Mouse (Mus musculus) NIH3T3 (cell line): ENCODE data around the gene Phc1.
"Not testable (repeated sequence)": the region's sequence is repeated elsewhere in the genome, so short reads cannot be mapped to it uniquely, and the experiment has no call there.

ENCODE experiments used
- DNase-seq: peaks from one replicate; pipeline ENCODE4 v3.0.0-alpha.2; 2012; ENCODE audit warnings: low read depth

Gene Phc1

DNA sequence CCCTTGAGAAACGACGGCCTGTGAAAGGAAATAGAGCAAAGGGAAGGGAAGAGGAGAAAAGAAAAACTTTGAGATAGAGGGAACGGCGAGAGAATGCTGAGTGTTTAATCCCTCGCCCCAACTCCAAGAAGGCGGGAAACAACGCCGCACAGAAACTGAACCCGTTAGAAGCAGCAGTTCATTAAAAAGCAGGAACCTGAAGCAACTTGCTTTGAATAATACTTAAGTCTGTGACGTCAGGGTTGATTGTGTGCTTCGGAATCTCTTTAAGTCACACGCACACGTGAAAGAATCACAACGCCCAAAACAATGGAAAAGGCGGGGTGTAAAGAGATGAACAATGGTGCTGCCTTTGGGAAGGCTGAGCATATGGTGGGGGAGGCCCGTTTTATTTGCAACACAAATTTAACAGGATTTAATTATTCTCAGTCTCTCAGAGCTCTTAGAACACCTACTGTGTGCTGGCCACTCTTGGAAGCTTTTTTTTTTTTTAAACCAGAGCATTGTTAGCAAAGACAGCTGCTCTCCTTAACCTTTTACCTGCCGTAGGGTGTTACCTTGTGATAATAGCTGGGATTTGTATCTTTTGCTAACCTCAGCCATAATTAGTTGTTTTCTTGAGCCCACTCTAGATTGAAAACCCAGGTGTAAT lies at the start of gene Phc1:
TSS of gene Phc1 (minus strand) at position 213 of the 652 bp plus-strand sequence.
- DNase-seq = peak; percentile 65

DNA sequence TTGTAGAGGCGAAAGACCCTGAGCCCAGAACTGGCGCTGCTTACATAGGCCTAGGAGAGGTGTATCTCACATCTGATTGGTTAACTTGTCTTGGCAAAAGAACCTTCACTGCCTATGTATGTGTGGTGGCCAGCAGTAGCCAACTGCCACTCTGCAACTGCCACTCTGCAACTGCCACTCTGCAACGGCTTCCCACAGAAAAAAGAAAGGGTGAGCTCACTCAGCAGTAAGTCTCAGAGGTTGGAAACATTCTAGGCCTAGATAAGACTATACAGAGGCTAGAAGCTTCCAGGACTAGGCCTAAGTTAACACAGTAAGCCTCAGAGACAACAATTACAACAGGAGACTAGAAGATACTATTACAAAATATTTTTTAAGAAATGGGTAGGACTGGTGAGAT lies 49.6 kb upstream of the Phc1 start:
- not testable (repeated sequence) for DNase-seq

DNA sequence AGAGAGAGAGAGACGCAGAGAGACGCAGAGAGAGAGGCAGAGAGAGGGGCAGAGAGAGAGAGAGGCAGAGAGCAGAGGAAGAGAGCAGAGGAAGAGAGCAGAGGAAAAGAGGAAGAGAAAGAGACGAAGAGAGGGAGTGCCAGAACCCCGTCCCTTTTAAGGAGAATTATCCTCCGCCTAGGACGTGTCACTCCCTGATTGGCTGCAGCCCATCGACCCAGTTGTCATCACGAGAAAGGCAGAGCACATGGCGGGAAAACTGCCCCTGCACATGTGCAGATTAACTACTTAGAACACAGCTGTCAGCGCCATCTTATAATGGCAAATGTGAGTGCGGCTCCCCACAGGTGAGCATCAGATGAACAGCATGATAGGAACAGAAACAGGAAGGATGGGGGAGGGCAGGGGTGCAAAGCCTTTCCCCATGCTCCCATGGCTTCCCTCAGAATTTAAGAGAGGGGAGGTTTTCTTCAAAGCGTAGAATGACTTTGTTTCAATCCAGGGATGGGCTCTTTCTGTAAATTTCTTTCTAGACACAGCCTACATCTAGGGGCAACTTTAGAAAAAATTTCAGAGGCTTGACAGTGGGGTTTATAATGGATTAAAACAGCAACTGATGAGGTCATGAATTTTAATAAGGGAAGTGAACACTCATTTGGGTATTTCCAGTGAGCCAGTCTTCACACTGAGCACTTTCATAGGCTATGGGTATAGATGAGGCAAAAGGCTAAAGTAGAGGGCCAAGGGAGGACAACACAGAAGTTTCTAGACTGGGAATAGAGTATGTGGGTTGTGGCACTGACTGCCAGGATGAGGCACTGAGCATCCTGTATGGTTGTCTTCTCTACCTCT lies 47.0 kb upstream of the Phc1 start:
- DNase-seq = not testable (repeated sequence)

DNA sequence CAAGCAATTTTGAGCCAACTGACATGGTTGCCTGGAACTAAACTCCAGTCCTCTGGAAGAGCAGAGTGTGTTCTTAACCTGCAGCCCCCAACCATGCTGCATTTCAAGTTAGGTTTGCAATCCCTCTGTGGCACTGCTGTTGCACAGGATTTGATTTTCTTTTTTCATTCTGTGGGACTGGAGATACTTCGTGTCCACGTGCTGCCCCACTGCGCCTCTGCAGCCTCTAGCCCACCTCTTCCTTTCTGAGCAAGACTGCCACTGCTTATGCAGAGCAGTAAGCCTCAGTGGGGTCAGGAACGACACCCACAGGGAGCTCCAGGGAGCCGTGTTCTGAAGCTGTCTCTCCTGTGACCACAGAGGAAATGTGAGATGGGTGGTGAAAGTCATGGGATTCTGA lies 45.4 kb upstream of the Phc1 start:
- DNase-seq = no peak

DNA sequence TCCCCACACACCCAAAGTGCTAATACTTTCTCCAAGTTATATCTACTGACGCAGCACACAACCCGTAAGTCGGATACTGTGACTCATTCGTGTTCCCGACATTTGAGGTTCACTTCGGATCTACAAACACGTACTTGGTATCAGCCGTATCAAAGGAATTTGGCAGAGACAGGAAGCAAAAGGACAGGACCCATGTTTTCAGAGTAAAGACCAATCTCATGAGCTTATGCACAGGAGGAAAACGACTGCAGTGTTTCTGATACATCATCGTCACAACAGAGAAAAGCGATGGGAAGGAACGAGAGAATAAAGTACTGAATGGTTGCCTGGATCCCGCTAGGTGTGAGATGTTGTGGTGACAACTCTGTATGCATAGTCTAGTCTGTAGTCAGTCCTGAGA lies 44.5 kb upstream of the Phc1 start:
- DNase-seq = no peak

DNA sequence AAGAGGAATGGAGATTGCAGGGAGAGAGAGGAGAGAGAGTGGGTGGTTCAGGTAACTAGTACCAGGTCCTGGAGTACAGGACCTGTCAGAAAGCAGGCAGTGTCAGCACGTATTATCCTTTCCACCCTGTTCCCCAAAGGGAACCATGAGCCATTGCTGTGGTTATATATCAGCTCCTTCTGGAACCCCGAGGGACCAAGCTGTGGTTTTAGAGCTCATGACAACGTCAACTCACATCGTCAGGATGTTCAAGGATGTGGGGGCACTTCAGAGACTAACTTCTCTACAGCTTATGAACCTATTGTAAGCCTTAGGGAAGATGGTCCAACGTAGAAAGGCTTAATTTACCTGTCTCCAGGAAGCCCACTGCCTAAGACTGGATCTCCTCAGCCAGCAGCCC lies 42.9 kb upstream of the Phc1 start:
- DNase-seq = no peak

DNA sequence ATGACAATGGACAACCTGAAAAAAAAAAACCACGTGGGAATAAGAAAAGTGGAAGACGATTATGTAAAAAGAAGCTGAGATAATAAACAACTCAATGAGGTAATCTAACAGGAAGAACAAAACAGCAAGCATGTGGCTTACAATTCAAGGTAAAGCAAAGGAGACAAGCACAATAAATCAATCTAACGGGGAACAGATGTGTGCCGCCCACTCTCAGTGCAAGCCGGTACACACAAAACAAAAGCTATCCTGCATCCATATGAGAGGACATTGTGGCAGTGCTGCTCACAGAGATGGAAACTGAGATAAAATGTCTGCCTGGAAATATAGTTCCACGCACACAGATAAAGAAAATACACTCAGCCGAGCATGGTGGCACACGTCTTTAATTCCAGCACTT lies 41.7 kb upstream of the Phc1 start:
- DNase-seq = no peak

DNA sequence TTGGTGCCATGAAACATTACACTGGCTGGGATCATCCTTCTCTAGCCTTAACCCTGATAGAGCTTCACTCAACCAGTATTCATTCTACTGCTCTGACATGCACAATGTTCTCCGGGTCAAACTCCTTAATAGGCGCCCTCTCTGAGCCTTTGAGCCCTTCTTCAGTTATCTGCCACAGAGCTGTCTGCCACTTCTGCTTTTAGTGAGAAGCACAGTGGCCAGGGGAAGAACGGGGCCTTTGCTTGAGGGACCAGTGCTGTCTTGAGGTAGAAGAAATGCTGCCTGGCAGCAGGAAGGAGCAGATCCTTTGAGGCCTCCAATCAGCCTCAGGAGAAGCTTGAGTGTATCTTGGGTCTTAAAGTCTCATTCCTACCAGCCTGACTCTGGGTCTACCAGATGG lies 27.9 kb upstream of the Phc1 start:
- no peak for DNase-seq

DNA sequence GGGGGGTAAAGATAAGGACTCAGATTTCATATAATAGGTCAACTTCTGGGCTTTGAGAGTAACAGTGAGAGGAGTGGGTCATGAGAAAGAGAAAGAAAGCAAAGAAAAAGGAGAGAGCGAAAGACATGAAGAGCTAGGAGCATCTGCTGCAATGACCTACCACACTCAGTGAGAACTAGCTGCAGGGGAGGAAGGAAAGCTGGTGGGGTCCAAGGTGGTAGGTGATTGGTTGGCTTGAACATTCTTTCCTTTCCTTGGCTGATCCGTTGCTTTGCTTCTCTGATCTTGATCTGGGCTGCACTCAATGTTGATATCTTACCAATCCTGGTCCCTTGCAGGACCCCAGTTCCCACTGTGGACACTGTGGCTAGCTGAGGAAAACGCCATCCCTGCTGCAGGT lies 26.6 kb upstream of the Phc1 start:
- no peak for DNase-seq

DNA sequence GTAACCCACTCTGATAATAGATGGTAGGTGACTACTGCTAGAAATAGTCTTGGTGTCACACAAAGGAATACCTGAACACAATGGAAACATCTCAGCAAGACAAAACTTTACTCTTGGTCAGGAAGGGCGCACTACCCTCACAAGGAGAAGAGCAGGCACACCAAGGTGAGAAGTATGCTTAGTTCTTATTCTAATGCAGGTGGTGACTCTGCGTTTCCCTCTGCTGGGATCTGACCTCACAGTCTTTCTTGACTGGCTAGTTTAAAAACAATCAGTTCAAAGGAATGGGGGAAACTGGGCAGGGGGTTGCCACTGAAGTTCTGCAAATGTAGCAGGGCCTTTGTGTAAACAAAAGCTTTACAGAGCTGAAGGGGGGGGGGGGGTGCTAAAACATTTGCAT lies 25.9 kb upstream of the Phc1 start:
- DNase-seq = no peak

DNA sequence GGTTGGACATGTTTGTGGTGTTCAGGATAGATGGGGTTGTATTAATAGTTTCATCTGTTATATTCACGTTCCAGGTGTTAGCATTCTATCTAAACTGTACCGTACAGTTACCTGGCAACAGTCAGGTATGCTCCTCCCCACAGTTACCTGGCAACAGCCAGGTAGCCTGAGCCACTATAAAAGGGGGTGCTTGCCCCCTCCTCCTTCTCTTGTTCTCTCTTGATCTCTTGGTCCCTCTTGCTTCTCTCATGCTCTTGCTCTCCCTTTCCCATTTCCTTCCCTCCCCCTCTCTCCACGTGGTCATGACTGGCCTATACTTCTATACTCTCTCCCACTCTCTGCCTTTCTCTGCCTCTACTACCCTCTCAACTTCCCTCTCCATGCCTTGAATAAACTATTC lies 25.3 kb upstream of the Phc1 start:
- no peak for DNase-seq

DNA sequence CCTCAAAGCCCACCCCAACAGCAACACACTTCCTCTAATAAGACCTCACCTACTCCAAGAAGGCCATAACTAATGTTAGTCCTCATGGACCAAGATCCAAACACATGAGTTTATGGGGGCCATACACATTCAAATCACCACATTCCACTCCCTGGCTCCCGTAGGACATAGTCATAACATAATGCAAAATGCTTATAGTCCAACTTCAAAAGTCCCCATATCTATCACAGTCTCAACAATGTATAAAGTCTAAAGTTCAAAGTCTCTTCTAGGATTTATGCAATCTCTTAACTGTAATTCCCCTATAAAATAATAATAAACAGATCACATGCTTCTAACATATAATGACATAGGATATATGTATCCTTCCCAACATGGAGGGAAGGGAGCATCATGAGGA lies 16.7 kb upstream of the Phc1 start:
- no peak for DNase-seq

DNA sequence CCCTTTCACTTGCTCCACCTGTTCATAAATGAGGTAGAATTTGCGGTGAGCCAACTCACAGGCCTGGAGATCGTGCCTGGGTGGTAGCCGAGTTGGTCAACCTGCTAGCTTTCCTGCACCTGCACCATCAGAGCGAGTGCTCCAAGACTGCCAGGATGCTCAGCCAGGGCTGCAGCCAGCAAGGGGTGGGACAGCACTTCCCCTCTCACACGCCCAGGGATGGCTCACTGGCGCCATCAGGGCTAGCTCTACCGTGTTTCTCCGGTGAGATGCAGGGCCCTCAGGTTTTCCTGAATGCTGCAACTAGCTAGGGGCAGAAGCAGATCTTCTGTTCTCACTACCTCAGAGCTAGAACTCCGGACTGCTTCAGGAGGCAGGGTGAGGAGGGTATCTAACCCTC lies 15.5 kb upstream of the Phc1 start:
- DNase-seq = no peak

DNA sequence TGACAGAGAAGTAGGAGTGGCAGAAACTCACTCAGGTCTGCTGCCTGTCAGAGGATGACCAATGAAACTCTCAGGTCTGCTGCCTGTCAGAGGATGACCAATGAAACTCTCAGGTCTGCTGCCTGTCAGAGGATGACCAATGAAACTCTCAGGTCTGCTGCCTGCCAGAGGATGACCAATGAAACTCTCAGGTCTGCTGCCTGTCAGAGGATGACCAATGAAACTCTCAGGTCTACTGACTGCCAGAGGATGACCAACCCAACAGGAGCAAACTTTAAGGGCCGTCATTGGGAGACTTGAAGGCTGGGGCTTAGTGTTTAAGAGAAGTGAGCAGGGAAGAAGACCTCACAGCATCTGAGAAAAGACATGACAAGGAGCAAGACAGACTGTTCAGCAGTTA lies 7.0 kb upstream of the Phc1 start:
- not testable (repeated sequence) for DNase-seq

DNA sequence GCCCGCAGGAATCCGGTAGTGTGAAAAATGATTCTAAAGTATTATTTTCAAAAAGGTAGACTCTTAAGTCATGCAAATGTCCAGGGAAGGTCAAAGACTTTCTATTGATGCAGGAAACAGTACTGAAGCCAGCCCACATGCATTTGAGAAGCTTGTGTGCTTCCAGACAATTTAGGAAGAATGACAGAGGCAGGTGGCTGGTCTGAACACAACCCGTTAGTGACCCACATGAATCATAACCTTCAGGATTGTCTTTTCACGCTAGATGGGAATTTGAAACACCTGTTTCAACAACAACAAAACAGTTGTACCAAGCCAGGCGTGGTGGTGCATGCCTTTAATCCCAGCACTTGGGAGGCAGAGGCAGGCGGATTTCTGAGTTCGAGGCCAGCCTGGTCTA lies 6.0 kb upstream of the Phc1 start:
- no peak for DNase-seq

DNA sequence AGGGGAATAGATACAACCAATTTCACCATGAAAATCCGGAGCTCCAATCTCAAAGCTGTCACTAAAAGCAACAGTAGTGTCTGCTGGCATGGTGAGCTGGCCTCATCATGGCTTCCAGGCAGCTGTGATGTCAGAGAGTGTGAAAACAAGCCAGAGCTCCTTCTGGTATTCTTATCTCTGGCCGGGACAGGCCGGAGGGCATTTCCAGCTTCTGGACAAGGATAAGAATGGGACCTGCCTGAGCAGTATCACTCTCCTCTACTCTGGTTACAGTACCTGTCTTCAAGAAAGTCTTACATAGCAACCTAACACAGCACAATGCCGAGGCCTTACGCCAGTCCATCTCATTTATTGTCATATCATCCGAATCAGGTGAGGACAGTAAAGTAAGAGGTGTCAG lies 5.4 kb upstream of the Phc1 start:
- no peak for DNase-seq

DNA sequence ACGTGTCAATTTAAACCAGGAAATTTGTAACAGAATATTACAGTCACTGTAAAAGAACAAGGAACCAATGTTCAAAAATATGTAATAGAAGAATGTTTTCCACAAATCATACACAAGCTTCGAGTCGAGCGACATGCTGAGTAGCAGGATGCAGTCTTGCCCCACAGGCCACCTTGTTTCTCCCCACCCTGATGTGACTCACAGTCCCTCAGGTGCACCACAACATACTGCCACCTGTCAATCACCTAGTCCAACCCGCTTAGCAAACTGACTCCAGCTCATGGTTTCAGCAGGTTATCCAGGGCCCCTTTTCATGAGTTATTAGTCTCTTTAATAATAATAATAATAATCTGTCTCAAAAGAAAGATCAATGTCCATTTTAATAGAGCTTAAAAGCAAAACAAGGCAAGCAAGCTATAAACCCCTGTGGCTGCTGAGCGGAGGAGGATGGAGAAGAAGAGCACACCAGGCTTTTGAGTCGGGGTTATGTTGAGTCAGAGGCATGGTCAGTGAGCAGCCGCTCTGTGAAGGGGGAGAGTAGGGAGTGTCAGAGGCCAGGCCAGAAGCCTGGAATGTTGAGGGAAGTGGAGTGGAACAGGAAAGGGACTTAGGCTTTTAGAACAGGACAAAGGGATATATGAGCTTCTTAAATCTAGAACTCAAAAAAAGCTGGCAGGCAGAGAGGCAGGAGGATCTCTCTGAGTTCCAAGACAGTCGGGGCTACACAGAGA lies 4.2 kb upstream of the Phc1 start:
- peak; percentile 5 for DNase-seq

DNA sequence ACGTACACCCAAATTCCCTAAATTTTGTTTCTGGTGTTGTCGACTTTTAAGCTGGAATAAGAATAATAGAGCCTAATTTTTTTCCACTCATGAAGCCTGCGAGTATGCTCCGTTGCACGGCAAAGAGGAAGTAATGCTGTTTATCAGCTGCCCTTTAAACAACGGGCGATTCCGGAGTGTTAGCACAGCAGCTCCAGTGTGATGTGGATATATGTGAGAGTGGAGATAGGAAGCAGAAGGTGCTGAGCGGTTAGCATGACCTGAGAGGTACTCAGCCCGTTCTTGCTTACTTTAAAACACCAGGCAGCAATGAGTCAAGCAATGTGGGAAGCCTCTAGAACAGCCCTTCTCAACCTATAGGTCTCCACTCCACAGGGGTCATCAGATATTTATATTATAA lies 3.4 kb upstream of the Phc1 start:
- DNase-seq = no peak

DNA sequence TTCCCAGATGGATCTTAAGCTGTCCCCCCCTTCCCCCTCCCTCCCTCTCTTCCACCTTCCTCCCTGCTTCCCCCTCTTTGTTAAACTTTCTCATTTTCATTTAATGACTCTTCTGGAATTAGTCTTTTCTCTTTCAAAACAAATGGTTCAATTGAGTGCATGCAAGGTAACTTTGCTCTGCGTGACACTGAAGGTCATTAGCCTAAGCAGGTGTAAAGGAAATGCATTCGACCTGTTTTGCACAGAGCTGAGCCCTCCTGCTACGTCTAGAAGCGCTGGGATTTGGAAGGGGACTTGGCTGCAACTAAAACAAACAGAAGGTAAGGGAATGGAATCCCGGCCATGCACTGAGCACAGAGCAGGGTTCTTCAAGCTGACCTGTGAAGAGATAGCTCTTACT lies 1.8 kb upstream of the Phc1 start:
- DNase-seq = no peak

DNA sequence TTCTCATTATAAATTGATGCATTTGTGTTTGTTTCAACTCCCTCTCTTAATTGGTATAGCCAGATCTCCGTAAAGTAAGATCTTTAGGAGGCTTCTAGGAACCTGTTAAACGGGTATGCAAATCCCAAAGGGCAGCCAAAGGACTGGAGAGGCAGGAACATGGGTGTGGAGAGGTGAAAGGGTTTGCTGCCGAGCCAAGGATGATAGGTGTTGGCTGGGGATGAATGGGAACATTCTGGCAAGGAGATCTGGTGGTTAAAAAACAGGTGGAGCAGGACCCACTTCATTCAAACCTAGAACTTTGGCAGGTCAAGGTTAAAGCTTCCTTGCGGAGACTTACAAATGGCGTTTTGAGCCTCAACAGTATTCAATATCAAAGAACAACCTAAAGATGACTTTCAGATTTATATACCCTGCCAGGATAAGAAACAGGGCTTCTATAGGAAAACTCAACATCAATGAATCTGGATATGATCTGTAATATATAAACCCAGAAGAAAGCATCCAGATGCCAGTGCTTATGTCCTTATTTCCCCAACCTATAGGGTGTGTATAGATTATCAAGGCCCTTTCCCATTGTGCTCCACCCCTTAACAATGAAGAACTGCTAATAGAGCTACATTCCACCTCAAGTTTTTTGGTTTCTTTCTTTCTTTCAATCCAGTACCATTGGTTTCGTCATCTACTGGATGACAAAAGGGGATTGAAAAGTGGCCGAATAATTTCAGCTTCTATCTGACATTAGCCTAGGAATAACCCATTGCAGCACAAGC lies 863 bp upstream of the Phc1 start:
- DNase-seq = no peak

DNA sequence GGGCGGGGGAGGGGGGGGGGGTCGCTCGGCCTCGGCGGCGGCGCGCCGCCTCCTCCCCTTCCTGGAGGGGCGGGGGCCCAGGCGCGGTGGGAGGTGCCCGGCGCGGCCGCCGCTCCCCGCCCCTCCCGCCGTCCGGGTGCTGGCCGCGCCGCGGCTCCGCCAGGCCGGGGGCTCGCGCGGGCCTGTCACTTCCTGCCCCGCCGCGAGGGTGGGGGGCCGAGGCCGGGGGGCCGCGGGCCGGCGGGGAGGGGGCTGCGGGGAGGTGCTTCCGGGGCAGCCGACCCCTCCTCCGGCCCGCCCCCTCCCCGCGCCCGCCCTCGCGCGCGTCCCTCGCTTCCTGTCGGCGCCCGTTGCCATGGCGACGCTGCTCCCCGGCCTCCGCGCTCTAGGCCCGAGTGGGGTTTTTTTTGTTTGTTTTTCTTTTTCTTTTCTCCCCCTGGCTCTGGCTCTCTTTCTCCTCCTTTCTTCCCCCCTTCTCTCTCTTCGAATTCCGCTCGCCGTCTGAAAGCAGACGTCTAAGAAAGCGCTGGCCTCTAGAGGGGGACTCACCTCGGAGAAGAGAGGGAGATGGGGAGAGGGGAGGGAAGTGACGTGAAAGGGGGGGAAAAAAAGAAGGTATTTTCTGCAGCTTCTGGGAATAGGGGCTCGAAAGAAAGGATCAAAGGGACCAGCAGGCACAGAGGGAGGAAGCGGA lies 566 bp downstream of the Phc1 start:
- DNase-seq = peak; percentile 95
